Mouse (Mus musculus) adrenal gland, postnatal 14 days (tissue): ENCODE measurements around the gene Myo16. TPM values are rescaled to one million over a fixed set of nuclear protein-coding genes. Genes with fewer than 3 reads are reported as not detected.

ENCODE experiments used
- DNase-seq: peaks from one replicate; pipeline ENCODE4 v3.0.0; 2021; ENCODE audit warnings: mixed read lengths
- total RNA-seq: library from RNA; stranded (reverse); gene quantifications from 2 replicates; pipeline ENCODE4 v1.2.3, GENCODE M21; 2021

Gene Myo16
- total RNA-seq, 1 experiment from 2014 or later: not detected

- no peak for DNase-seq
Measured at GRCm38 (mm10) chr8:10681926-10682325, 528.2 kb downstream of the Myo16 start.

DNA sequence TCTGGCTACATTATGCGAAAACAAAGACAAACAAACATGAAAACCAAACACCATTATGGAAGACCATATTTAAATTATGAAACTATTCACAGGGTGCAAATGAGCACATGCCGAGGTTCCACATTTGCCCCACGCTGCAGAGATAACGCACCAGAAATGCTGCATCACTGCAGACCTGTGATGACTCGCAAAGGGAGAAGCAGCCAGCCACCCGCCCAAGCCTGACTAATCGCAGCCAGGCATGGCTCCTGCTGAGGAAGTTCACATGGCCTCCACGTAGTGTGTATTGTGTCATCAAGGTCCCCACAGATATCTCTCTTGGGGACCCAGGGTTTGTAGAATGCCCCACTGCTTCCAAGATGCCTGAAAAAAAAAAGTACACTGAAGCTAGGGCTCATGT, 529.4 kb downstream of the Myo16 start:
- DNase-seq: peak; percentile 10

Other genes starting within 250 kb of the Myo16 start
- 6.1 and 6.6 TPM in 2 replicates for gene Lig4, start 176.2 kb upstream of the Myo16 start, total RNA-seq
- 19.2 and 20.7 TPM in 2 replicates for gene Abhd13, start 176.2 kb upstream of the Myo16 start, total RNA-seq
- gene Tnfsf13b, start 147.4 kb upstream of the Myo16 start, total RNA-seq: 2.3 and 3.5 TPM in 2 replicates